16 mouse cellular contexts compared by ENCODE assay signal in genomic region chr6:113508947-113509280, GRCm38 (mm10). TPM values are rescaled to one million over a fixed set of nuclear protein-coding genes. Genes with fewer than 3 reads are reported as not detected.
DNase-seq lines count a peak whose midpoint lies in the region; ATAC-seq and TF ChIP-seq lines count a peak whose summit lies in the region.
"Had no signal": no experiment of that assay in that cellular context is flagged by ENCODE, and none has a peak within 500 bp of the region (broad histone marks: within the 10 kb centered on the region; RNA-seq: fewer than 3 reads in every experiment).

No protein-coding gene starts in this region.

- no peaks in the 10 kb centered on the region for H3K9me3 ChIP-seq in embryonic facial prominence, embryonic 14.5 days (ENCODE audit: control insufficient read depth, low read length)
- H3K9me3 ChIP-seq in embryonic facial prominence, embryonic 10.5 days = no peaks in the 10 kb centered on the region
- H3K9me3 ChIP-seq in heart, embryonic 11.5 days (replicated peaks; ENCODE audit: control insufficient read depth, low read length) = no peaks in the 10 kb centered on the region
- H3K9me3 ChIP-seq: liver, embryonic 12.5 days had no signal

- DNase-seq in embryonic facial prominence, embryonic 14.5 days (ENCODE audit: low spot score) = peak; percentile 72
- no peak for DNase-seq in embryonic facial prominence, embryonic 10.5 days (ENCODE audit: low spot score)
- peak; percentile 50 for DNase-seq in 3134 (ENCODE audit: extremely low read depth, insufficient read length, low spot score)
- DNase-seq in cerebellum, adult 8-10 months = peak; percentile 68
- peak; percentile 69 for DNase-seq in gastrocnemius, postnatal 14 days
- no peak for DNase-seq in lung, adult 2 months
- no peak for DNase-seq in heart, adult 2 months
- DNase-seq: heart, postnatal 36 days; kidney, postnatal 36 days; lung, postnatal 14 days; spleen, adult 18-20 months had no signal

- WGBS in embryonic facial prominence, embryonic 14.5 days = 50% methylated on average over 5 of the region's 5 CpGs
- WGBS in embryonic facial prominence, embryonic 10.5 days = 56% methylated on average over 5 of the region's 5 CpGs
- 60% methylated on average over 5 of the region's 5 CpGs for WGBS in heart, embryonic 11.5 days (ENCODE audit: insufficient replicate concordance)
- 39% methylated on average over 5 of the region's 5 CpGs for WGBS in lung, adult 2 months
- 48% methylated on average over 5 of the region's 5 CpGs for WGBS in heart, adult 2 months

- no peaks in the 10 kb centered on the region for H3K27me3 ChIP-seq in embryonic facial prominence, embryonic 14.5 days (replicated peaks; ENCODE audit: control insufficient read depth, insufficient read depth, low read length)
- no peaks in the 10 kb centered on the region for H3K27me3 ChIP-seq in embryonic facial prominence, embryonic 10.5 days (replicated peaks; ENCODE audit: low read depth, poor library complexity, severe bottlenecking)
- H3K27me3 ChIP-seq in heart, embryonic 11.5 days (ENCODE audit: control insufficient read depth, insufficient read depth, low read length) = no peaks in the 10 kb centered on the region
- H3K27me3 ChIP-seq in heart, adult 2 months (ENCODE audit: control insufficient read depth, insufficient read depth, low read length) = no peaks in the 10 kb centered on the region

- peaks cover 10% of the 10 kb centered on the region for H3K36me3 ChIP-seq in embryonic facial prominence, embryonic 14.5 days (ENCODE audit: control insufficient read depth, insufficient read depth, low read length)
- H3K36me3 ChIP-seq in embryonic facial prominence, embryonic 10.5 days (replicated peaks) = peaks cover 17% of the 10 kb centered on the region
- H3K36me3 ChIP-seq in heart, embryonic 11.5 days (ENCODE audit: control insufficient read depth, insufficient read depth, low read length) = peaks cover 4% of the 10 kb centered on the region
- no peaks in the 10 kb centered on the region for H3K36me3 ChIP-seq in heart, adult 2 months (ENCODE audit: control insufficient read depth, insufficient read depth, low read length)

- intact Hi-C loops in gastrocnemius, postnatal 14 days (cut with DNase I; ENCODE audit: low total_unique reads) = no loop called here
- intact Hi-C loops in heart, adult 2 months (cut with DNase I) = no loop called here

- peak; percentile 87 for ATAC-seq in embryonic facial prominence, embryonic 14.5 days (ENCODE audit: low read depth)
- no peak for ATAC-seq in heart, embryonic 11.5 days (replicated peaks; ENCODE audit: insufficient number of reproducible peaks, low FRiP score, low TSS enrichment)
- ATAC-seq: intestine, embryonic 16.5 days; liver, embryonic 12.5 days had no signal

- no peak for TF ChIP-seq CTCF in lung, adult 2 months (IDR thresholded peaks at IDR 0.05; ENCODE audit: insufficient read depth, low read length)
- no peak for TF ChIP-seq CTCF in heart, adult 2 months (IDR thresholded peaks at IDR 0.05)

- no peak for TF ChIP-seq EP300 in heart, adult 2 months (IDR thresholded peaks at IDR 0.05; ENCODE audit: insufficient read depth, low read depth, low read length)

- no peak overlapping the region; the same call in 1 of the 2 replicates for H3K27ac ChIP-seq in embryonic facial prominence, embryonic 14.5 days (replicated peaks; ENCODE audit: low read depth, low read length)
- H3K27ac ChIP-seq in embryonic facial prominence, embryonic 10.5 days (replicated peaks) = no peak overlapping the region
- H3K27ac ChIP-seq in heart, embryonic 11.5 days (ENCODE audit: low read depth, low read length) = no peak overlapping the region
- H3K27ac ChIP-seq in heart, adult 2 months = no peak overlapping the region
- H3K27ac ChIP-seq: liver, embryonic 12.5 days; stomach, postnatal 0 days had no signal

- TF ChIP-seq POLR2A in lung, adult 2 months (IDR thresholded peaks at IDR 0.05; ENCODE audit: borderline replicate concordance, extremely low read depth, low read depth, low read length) = no peak
- no peak for TF ChIP-seq POLR2A in heart, adult 2 months (IDR thresholded peaks at IDR 0.05; ENCODE audit: insufficient read depth, low read depth, low read length)

- H3K79me2 ChIP-seq in heart, adult 2 months (replicated peaks; ENCODE audit: control insufficient read depth, insufficient read depth, low read length) = no peaks in the 10 kb centered on the region

- no peak overlapping the region for H3K4me2 ChIP-seq in embryonic facial prominence, embryonic 14.5 days (ENCODE audit: low read depth, low read length)
- no peak overlapping the region for H3K4me2 ChIP-seq in heart, embryonic 11.5 days
- H3K4me2 ChIP-seq: liver, embryonic 12.5 days; midbrain, embryonic 11.5 days had no signal

- no peaks in the 10 kb centered on the region for H3K4me1 ChIP-seq in embryonic facial prominence, embryonic 14.5 days (ENCODE audit: control insufficient read depth, insufficient read depth, low read length)
- H3K4me1 ChIP-seq in embryonic facial prominence, embryonic 10.5 days = peaks cover 6% of the 10 kb centered on the region; the same call in 1 of the 2 replicates
- no peaks in the 10 kb centered on the region for H3K4me1 ChIP-seq in heart, embryonic 11.5 days (ENCODE audit: control insufficient read depth, insufficient read depth, low read length)
- no peaks in the 10 kb centered on the region for H3K4me1 ChIP-seq in lung, adult 2 months (ENCODE audit: control insufficient read depth, insufficient read depth, low read length)
- peaks cover 5% of the 10 kb centered on the region for H3K4me1 ChIP-seq in heart, adult 2 months (ENCODE audit: control insufficient read depth, insufficient read depth, low read length)
- H3K4me1 ChIP-seq: liver, embryonic 12.5 days had no signal

- no peak overlapping the region for H3K9ac ChIP-seq in embryonic facial prominence, embryonic 14.5 days (ENCODE audit: low read depth, low read length)
- H3K9ac ChIP-seq in heart, embryonic 11.5 days (ENCODE audit: low read depth, low read length) = no peak overlapping the region
- H3K9ac ChIP-seq in heart, adult 2 months (ENCODE audit: low read depth, low read length) = no peak overlapping the region
- H3K9ac ChIP-seq: liver, embryonic 12.5 days had no signal

- no peak overlapping the region for H3K4me3 ChIP-seq in embryonic facial prominence, embryonic 14.5 days (ENCODE audit: low read depth, low read length)
- H3K4me3 ChIP-seq in embryonic facial prominence, embryonic 10.5 days = no peak overlapping the region
- no peak overlapping the region for H3K4me3 ChIP-seq in heart, embryonic 11.5 days (ENCODE audit: low read depth, low read length)
- no peak overlapping the region for H3K4me3 ChIP-seq in lung, adult 2 months (replicated peaks; ENCODE audit: extremely low read depth, low read depth, low read length)
- no peak overlapping the region for H3K4me3 ChIP-seq in heart, adult 2 months
- H3K4me3 ChIP-seq: liver, embryonic 12.5 days had no signal

RNA-seq across cellular contexts. Expression of gene Prrt3, which starts 7.2 kb away (rescaled TPM):
- 1.7 and 1.9 TPM in 2 replicates for polyA plus RNA-seq in embryonic facial prominence, embryonic 14.5 days (2014; fragmentation: Nextera tagmentation; extraction: Ambion mirVana)
- polyA plus RNA-seq in embryonic facial prominence, embryonic 10.5 days (2016; fragmentation: Nextera tagmentation; extraction: Ambion mirVana) = 2.1 and 2.2 TPM in 2 replicates
- total RNA-seq in gastrocnemius, postnatal 14 days (2021) = under 1 TPM; 0.11 to 0.12 TPM
- polyA plus RNA-seq in heart, embryonic 11.5 days (2014; fragmentation: Nextera tagmentation; extraction: Ambion mirVana) = 0.23 and 0.27 TPM in 2 replicates
- 0.24 and 0.27 TPM in 2 replicates for polyA plus RNA-seq in lung, adult 2 months (2012; rRNA removed)
- total RNA-seq in heart, adult 2 months (2021) = not detected
- polyA plus RNA-seq in heart, adult 2 months (2012; rRNA removed) = not detected in 2 replicates
- total RNA-seq: heart, postnatal 36 days had no signal

RNA-seq across cellular contexts. Expression of gene Emc3, which starts 22.5 kb away (rescaled TPM):
- 96.7 and 103 TPM in 2 replicates for polyA plus RNA-seq in embryonic facial prominence, embryonic 14.5 days (2014; fragmentation: Nextera tagmentation; extraction: Ambion mirVana)
- 67.0 and 74.3 TPM in 2 replicates for polyA plus RNA-seq in embryonic facial prominence, embryonic 10.5 days (2016; fragmentation: Nextera tagmentation; extraction: Ambion mirVana)
- total RNA-seq in gastrocnemius, postnatal 14 days (2021) = 10 to 100 TPM; 56.2 to 61.0 TPM
- polyA plus RNA-seq in heart, embryonic 11.5 days (2014; fragmentation: Nextera tagmentation; extraction: Ambion mirVana) = 79.5 and 83.4 TPM in 2 replicates
- polyA plus RNA-seq in lung, adult 2 months (2012; rRNA removed) = 42.0 and 51.5 TPM in 2 replicates
- 10 to 100 TPM; 52.5 to 58.2 TPM for total RNA-seq in heart, adult 2 months (2021)
- polyA plus RNA-seq in heart, adult 2 months (2012; rRNA removed) = 41.0 and 66.3 TPM in 2 replicates

RNA-seq across cellular contexts. Expression of gene Fancd2, which starts 22.6 kb away (rescaled TPM):
- 7.5 and 7.8 TPM in 2 replicates for polyA plus RNA-seq in embryonic facial prominence, embryonic 14.5 days (2014; fragmentation: Nextera tagmentation; extraction: Ambion mirVana)
- 19.7 and 21.4 TPM in 2 replicates for polyA plus RNA-seq in embryonic facial prominence, embryonic 10.5 days (2016; fragmentation: Nextera tagmentation; extraction: Ambion mirVana)
- total RNA-seq in gastrocnemius, postnatal 14 days (2021) = 1 to 10 TPM; 1.3 to 1.8 TPM
- 11.5 and 12.6 TPM in 2 replicates for polyA plus RNA-seq in heart, embryonic 11.5 days (2014; fragmentation: Nextera tagmentation; extraction: Ambion mirVana)
- polyA plus RNA-seq in lung, adult 2 months (2012; rRNA removed) = 0.75 and 1.2 TPM in 2 replicates
- under 1 TPM in 1 of 2 experiments, not detected in 1; 0.18 TPM for total RNA-seq in heart, adult 2 months (2021)
- polyA plus RNA-seq in heart, adult 2 months (2012; rRNA removed) = 0.29 and 0.61 TPM in 2 replicates

RNA-seq across cellular contexts. Expression of gene Creld1, which starts 25.8 kb away (rescaled TPM):
- polyA plus RNA-seq in embryonic facial prominence, embryonic 14.5 days (2014; fragmentation: Nextera tagmentation; extraction: Ambion mirVana) = 24.8 and 25.3 TPM in 2 replicates
- 23.5 and 27.2 TPM in 2 replicates for polyA plus RNA-seq in embryonic facial prominence, embryonic 10.5 days (2016; fragmentation: Nextera tagmentation; extraction: Ambion mirVana)
- 10 to 100 TPM; 37.1 to 39.6 TPM for total RNA-seq in gastrocnemius, postnatal 14 days (2021)
- polyA plus RNA-seq in heart, embryonic 11.5 days (2014; fragmentation: Nextera tagmentation; extraction: Ambion mirVana) = 31.1 and 37.2 TPM in 2 replicates
- polyA plus RNA-seq in lung, adult 2 months (2012; rRNA removed) = 22.9 and 30.4 TPM in 2 replicates
- 10 to 100 TPM; 53.0 to 56.7 TPM for total RNA-seq in heart, adult 2 months (2021)
- 32.4 and 41.4 TPM in 2 replicates for polyA plus RNA-seq in heart, adult 2 months (2012; rRNA removed)

RNA-seq across cellular contexts. Expression of gene Il17rc, which starts 37.7 kb away (rescaled TPM):
- polyA plus RNA-seq in embryonic facial prominence, embryonic 14.5 days (2014; fragmentation: Nextera tagmentation; extraction: Ambion mirVana) = 15.7 and 20.2 TPM in 2 replicates
- polyA plus RNA-seq in embryonic facial prominence, embryonic 10.5 days (2016; fragmentation: Nextera tagmentation; extraction: Ambion mirVana) = 2.4 and 2.5 TPM in 2 replicates
- total RNA-seq in gastrocnemius, postnatal 14 days (2021) = 1 to 10 TPM; 6.8 TPM
- polyA plus RNA-seq in heart, embryonic 11.5 days (2014; fragmentation: Nextera tagmentation; extraction: Ambion mirVana) = 2.6 and 3.1 TPM in 2 replicates
- polyA plus RNA-seq in lung, adult 2 months (2012; rRNA removed) = 75.5 and 100.0 TPM in 2 replicates
- total RNA-seq in heart, adult 2 months (2021) = 1 to 10 TPM; 6.5 to 7.5 TPM
- 12.1 and 13.6 TPM in 2 replicates for polyA plus RNA-seq in heart, adult 2 months (2012; rRNA removed)

Comparison
In these comparisons a context has a peak if more than half of its experiments do, and no peak if none do; other contexts are left out.
1. DNase-seq: peak in embryonic facial prominence, embryonic 14.5 days (single experiment), 3134 (single experiment), cerebellum, adult 8-10 months (single experiment) and gastrocnemius, postnatal 14 days (single experiment); none in embryonic facial prominence, embryonic 10.5 days (single experiment), lung, adult 2 months (single experiment) and heart, adult 2 months (0 of 2).